Mouse (Mus musculus): ENCODE measurements at regions not wholly inside any gene's neighbourhood (a gene's known extent, or its start where the extent isn't known, plus 50 kb on each side); places are given as distances from the start of the nearest gene placed in this dataset.
A peak's percentile ranks its signal among the peaks of the same experiment; 100 is the strongest.

GRCm38 (mm10) chr2:128217784-128218467 is 92.1 kb downstream of the Bcl2l11 start:
- H3K4me1 ChIP-seq, result peaks cover 5% of the 10 kb centered on the region; the same call in 1 of the 2 replicates
- 40% methylated on average over 7 of the region's 7 CpGs for WGBS
- H3K4me3 ChIP-seq (replicated peaks), result no peak overlapping the region
- ATAC-seq (ENCODE audit: insufficient read depth, low FRiP score, low read depth), result no peak
- no peak overlapping the region for H3K9ac ChIP-seq
- H3K9me3 ChIP-seq, result no peaks in the 10 kb centered on the region
- no peaks in the 10 kb centered on the region for H3K27me3 ChIP-seq (replicated peaks)
- no peak overlapping the region for H3K4me2 ChIP-seq
- no peak overlapping the region for H3K27ac ChIP-seq
- H3K36me3 ChIP-seq, result no peaks in the 10 kb centered on the region

DNA sequence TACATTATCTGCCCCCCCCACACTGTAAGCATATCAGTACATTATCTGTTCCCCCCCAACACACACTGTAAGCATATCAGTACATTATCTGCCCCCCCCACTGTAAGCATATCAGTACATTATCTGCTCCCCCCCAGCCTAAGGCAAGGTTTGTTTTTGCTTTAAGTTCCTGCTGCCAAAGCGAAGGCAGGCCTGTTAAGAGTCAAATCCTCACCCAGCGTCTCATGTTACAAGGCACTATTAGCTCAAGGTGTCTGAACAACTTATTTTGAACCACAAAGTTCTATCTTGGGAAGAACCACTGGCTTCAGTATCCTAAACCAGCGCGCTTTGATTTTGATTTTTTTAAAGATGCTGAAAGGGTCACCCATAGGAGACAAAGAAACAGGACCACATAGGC is 93.1 kb downstream of the Bcl2l11 start:
- Histone ChIP-seq H3K4me1 (peaks cover 5% of the 10 kb centered on the region; the same call in 1 of the 2 replicates), H3K9ac (no peak overlapping the region), H3K27ac (no peak overlapping the region), H3K4me2 (no peak overlapping the region), H3K36me3 (no peaks in the 10 kb centered on the region), H3K9me3 (no peaks in the 10 kb centered on the region), H3K4me3 (replicated peaks) (no peak overlapping the region), H3K27me3 (replicated peaks) (no peaks in the 10 kb centered on the region)
- 63% methylated on average over 4 of the region's 4 CpGs for WGBS
- ATAC-seq (ENCODE audit: insufficient read depth, low FRiP score, low read depth), result no peak

DNA sequence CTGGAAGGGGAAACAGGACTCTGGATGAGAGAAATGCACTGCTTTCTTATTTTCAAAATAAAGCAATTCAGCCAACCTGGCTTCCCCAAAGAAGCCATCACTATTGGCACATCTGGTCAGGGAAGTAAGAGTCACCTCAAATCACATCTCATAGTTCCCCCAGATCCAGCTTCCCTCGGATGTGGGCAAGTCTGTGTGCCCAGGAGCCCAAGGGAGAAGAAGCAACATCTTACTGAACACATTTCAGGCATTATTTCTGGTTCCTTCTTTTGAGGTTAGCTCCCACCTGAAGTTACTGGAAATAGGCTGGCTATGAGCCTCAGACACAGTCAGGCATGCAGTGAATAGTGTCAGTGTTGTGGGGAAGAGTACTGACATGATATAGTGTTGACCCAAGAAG is 95.2 kb downstream of the Bcl2l11 start:
- H3K4me3 ChIP-seq (replicated peaks), result no peak overlapping the region
- no peak overlapping the region for H3K27ac ChIP-seq
- no peaks in the 10 kb centered on the region for H3K9me3 ChIP-seq
- no peaks in the 10 kb centered on the region for H3K27me3 ChIP-seq (replicated peaks)
- H3K4me2 ChIP-seq, result no peak overlapping the region
- H3K9ac ChIP-seq, result no peak overlapping the region
- WGBS, result 67% methylated on average over 1 of the region's 1 CpGs
- ATAC-seq (ENCODE audit: insufficient read depth, low FRiP score, low read depth), result no peak
- H3K4me1 ChIP-seq, result peaks cover 5% of the 10 kb centered on the region; the same call in 1 of the 2 replicates
- H3K36me3 ChIP-seq, result no peaks in the 10 kb centered on the region

- Histone ChIP-seq H3K4me1 (peaks cover 5% of the 10 kb centered on the region; the same call in 1 of the 2 replicates), H3K9ac (no peak overlapping the region), H3K4me3 (replicated peaks) (no peak overlapping the region), H3K27me3 (replicated peaks) (no peaks in the 10 kb centered on the region), H3K36me3 (no peaks in the 10 kb centered on the region), H3K4me2 (no peak overlapping the region), H3K27ac (no peak overlapping the region), H3K9me3 (no peaks in the 10 kb centered on the region)
- ATAC-seq (ENCODE audit: insufficient read depth, low FRiP score, low read depth), result no peak
- 85% methylated on average over 4 of the region's 4 CpGs for WGBS
These were observed 95.8 kb downstream of the Bcl2l11 start for GRCm38 (mm10) chr2:128221657-128222056.

DNA sequence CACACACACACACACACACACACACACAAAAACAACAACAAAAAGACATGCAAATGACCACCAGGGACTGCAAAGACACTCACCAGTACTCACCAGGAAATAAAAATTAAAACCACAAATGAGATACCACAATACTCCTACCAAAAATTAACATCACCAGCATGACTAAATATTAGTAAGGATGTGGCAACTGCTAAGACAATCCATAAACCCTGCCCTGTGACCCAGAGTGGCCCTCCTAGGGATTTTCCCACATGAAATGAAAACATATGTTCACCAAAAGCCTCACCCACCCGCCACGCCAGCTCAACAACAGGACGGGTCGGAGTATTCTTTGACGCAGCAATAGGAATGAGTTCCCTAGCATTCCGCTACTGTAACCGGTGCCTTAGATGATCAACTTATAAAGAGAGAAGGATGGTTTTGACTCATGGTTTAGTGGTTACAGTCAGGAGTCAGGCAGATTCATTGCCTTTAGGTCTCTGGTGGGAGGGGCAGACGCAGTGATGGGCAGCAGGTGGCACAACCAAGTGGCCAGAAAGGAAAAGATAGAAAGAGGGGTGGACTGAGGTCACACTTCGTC is 100.7 kb downstream of the Bcl2l11 start:
- Histone ChIP-seq H3K27ac (no peak overlapping the region), H3K9ac (no peak overlapping the region), H3K4me3 (replicated peaks) (no peak overlapping the region), H3K36me3 (no peaks in the 10 kb centered on the region), H3K4me2 (no peak overlapping the region), H3K27me3 (replicated peaks) (no peaks in the 10 kb centered on the region), H3K9me3 (no peaks in the 10 kb centered on the region), H3K4me1 (no peaks in the 10 kb centered on the region)
- WGBS, result 92% methylated on average over 9 of the region's 9 CpGs
- no peak for ATAC-seq (ENCODE audit: insufficient read depth, low FRiP score, low read depth)

DNA sequence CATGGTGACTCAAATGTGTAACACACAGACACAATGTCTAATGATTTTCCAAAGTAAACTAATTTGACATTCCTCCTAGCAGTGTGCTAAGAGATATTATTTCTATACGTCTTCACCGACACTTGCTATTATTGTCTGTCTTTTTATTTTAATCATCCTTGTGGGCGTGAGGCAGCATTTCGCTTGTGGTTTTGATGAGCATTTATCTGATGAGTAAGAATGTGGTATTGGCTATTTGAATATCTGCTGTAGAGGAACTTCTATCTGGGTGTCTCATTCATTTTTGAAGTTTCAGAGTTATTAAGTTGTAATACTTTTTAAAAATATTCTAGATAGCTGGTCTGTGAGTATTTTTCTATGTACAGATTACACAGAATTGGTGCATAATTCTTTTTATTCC is 103.9 kb downstream of the Bcl2l11 start:
- no peak overlapping the region for H3K4me2 ChIP-seq
- H3K4me1 ChIP-seq, result peaks cover 4% of the 10 kb centered on the region; the same call in 1 of the 2 replicates
- no peaks in the 10 kb centered on the region for H3K36me3 ChIP-seq
- 83% methylated on average over 4 of the region's 4 CpGs for whole genome bisulfite sequencing
- H3K27me3 ChIP-seq (replicated peaks), result no peaks in the 10 kb centered on the region
- H3K9ac ChIP-seq, result no peak overlapping the region
- no peak for ATAC-seq (ENCODE audit: insufficient read depth, low FRiP score, low read depth)
- no peaks in the 10 kb centered on the region for H3K9me3 ChIP-seq
- no peak overlapping the region for H3K4me3 ChIP-seq (replicated peaks)
- H3K27ac ChIP-seq, result no peak overlapping the region

GRCm38 (mm10) chr2:128230921-128231320 is 105.1 kb downstream of the Bcl2l11 start:
- Histone ChIP-seq H3K27ac (no peak overlapping the region), H3K4me3 (replicated peaks) (no peak overlapping the region), H3K9ac (no peak overlapping the region), H3K36me3 (no peaks in the 10 kb centered on the region), H3K4me1 (peaks cover 4% of the 10 kb centered on the region; the same call in 1 of the 2 replicates), H3K9me3 (no peaks in the 10 kb centered on the region), H3K27me3 (replicated peaks) (no peaks in the 10 kb centered on the region), H3K4me2 (no peak overlapping the region)
- WGBS, result 83% methylated on average over 4 of the region's 4 CpGs
- no peak for ATAC-seq (ENCODE audit: insufficient read depth, low FRiP score, low read depth)

- H3K9me3 ChIP-seq, result no peaks in the 10 kb centered on the region
- WGBS, result 80% methylated on average over 3 of the region's 3 CpGs
- no peaks in the 10 kb centered on the region for H3K27me3 ChIP-seq (replicated peaks)
- no peak overlapping the region for H3K4me2 ChIP-seq
- H3K27ac ChIP-seq, result no peak overlapping the region
- peaks cover 4% of the 10 kb centered on the region; the same call in 1 of the 2 replicates for H3K4me1 ChIP-seq
- no peak overlapping the region for H3K4me3 ChIP-seq (replicated peaks)
- H3K36me3 ChIP-seq, result no peaks in the 10 kb centered on the region
- H3K9ac ChIP-seq, result no peak overlapping the region
- no peak for ATAC-seq (ENCODE audit: insufficient read depth, low FRiP score, low read depth)
These were observed 105.5 kb downstream of the Bcl2l11 start for GRCm38 (mm10) chr2:128231338-128231737.

DNA sequence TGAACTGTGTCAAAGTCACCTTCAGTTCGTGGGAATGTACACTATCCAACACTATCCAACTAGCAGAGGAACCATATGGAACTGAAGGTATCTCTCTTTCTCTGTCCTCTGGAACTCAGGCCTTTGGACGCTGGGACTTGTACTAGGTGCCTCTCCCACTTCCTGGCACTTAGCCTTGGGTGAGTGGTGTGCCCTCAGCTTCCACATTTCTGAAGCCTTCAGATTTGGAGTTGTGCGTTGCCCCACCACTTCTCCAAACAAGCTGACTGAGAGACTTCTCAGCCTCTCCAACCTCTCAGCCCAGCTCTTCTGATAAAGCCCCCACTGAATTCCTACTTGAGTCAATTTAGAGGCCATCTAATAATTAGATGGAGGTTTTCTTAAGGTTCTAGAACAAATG is 106.2 kb downstream of the Bcl2l11 start:
- no peak overlapping the region for H3K9ac ChIP-seq
- no peak for ATAC-seq (ENCODE audit: insufficient read depth, low FRiP score, low read depth)
- H3K27me3 ChIP-seq (replicated peaks), result no peaks in the 10 kb centered on the region
- no peaks in the 10 kb centered on the region for H3K9me3 ChIP-seq
- H3K36me3 ChIP-seq, result no peaks in the 10 kb centered on the region
- peaks cover 4% of the 10 kb centered on the region; the same call in 1 of the 2 replicates for H3K4me1 ChIP-seq
- H3K4me2 ChIP-seq, result no peak overlapping the region
- no peak overlapping the region for H3K4me3 ChIP-seq (replicated peaks)
- H3K27ac ChIP-seq, result no peak overlapping the region
- WGBS, result 73% methylated on average over 3 of the region's 3 CpGs

DNA sequence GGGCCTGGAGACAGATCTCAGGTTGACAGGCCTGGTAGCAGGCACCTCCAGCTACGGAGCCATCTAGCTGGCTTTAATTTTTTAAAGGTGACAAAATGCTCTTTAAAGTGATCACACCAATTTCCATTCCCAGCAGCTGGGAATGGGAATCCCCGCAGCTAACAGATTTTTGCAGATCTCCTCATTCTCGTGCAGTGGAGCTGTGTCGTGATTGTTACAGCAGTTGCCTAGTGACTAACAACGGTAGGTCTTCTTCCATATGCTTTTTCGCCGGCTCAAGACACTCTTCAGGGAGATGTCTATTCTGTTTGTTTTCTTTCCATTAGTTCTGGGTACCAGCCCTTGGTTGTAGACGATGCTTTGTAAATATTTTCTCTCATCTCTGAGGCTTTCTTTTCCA is 109.3 kb downstream of the Bcl2l11 start:
- 67% methylated on average over 8 of the region's 8 CpGs for WGBS
- peaks cover 4% of the 10 kb centered on the region; the same call in 1 of the 2 replicates for H3K4me1 ChIP-seq
- H3K9ac ChIP-seq, result no peak overlapping the region
- no peak for ATAC-seq (ENCODE audit: insufficient read depth, low FRiP score, low read depth)
- H3K9me3 ChIP-seq, result no peaks in the 10 kb centered on the region
- no peak overlapping the region for H3K27ac ChIP-seq
- no peak overlapping the region for H3K4me2 ChIP-seq
- H3K27me3 ChIP-seq (replicated peaks), result no peaks in the 10 kb centered on the region
- H3K4me3 ChIP-seq (replicated peaks), result no peak overlapping the region
- no peaks in the 10 kb centered on the region for H3K36me3 ChIP-seq

GRCm38 (mm10) chr2:128239451-128239850 is 113.6 kb downstream of the Bcl2l11 start:
- ATAC-seq (ENCODE audit: insufficient read depth, low FRiP score, low read depth), result no peak
- H3K4me2 ChIP-seq, result no peak overlapping the region
- H3K9me3 ChIP-seq, result no peaks in the 10 kb centered on the region
- H3K27me3 ChIP-seq (replicated peaks), result no peaks in the 10 kb centered on the region
- H3K27ac ChIP-seq, result no peak overlapping the region
- WGBS, result 85% methylated on average over 4 of the region's 4 CpGs
- H3K9ac ChIP-seq, result no peak overlapping the region
- H3K4me3 ChIP-seq (replicated peaks), result no peak overlapping the region
- H3K4me1 ChIP-seq, result peaks cover 3% of the 10 kb centered on the region; the same call in 1 of the 2 replicates
- no peaks in the 10 kb centered on the region for H3K36me3 ChIP-seq

DNA sequence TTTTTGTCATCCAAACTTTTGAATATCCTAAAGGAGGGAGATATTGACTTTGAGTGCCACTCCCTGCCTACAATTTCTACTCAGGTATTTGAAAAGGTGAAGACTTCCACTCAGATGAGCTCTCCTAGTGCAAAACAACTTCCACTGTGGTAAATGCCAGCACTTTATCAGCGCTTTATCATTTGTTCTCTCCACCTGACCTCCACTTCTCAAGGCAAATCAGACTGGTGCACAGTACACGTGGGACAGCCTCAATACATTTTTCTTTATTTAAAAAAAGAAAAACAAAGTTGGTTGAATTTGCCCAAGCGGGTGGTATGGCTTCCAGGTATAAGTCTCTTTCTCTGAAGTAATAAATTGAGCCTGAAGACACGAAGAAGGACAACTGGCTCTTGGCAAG is 114.2 kb downstream of the Bcl2l11 start:
- H3K4me2 ChIP-seq, result no peak overlapping the region; the same call in 1 of the 2 replicates

More for the DNA sequence above, 114.2 kb downstream of the Bcl2l11 start:
- no peak overlapping the region for H3K9ac ChIP-seq
- peaks cover 3% of the 10 kb centered on the region; the same call in 1 of the 2 replicates for H3K4me1 ChIP-seq
- H3K36me3 ChIP-seq, result no peaks in the 10 kb centered on the region
- H3K4me3 ChIP-seq (replicated peaks), result no peak overlapping the region
- peak overlapping the region; percentile 80 for H3K27ac ChIP-seq
- no peaks in the 10 kb centered on the region for H3K9me3 ChIP-seq
- 49% methylated on average over 4 of the region's 4 CpGs for WGBS
- no peaks in the 10 kb centered on the region for H3K27me3 ChIP-seq (replicated peaks)
- peak; percentile 21; the same call in 1 of the 2 replicates for ATAC-seq (ENCODE audit: insufficient read depth, low FRiP score, low read depth)
